Mouse (Mus musculus) hindbrain, embryonic 16.5 days (tissue): ENCODE results near the gene Mmaa. TPM values are rescaled to one million over a fixed set of nuclear protein-coding genes. Genes with fewer than 3 reads are reported as not detected.

ENCODE experiments used
- ATAC-seq: fragments of 200-750 bp; cut with Nextera tagmentation; 2 replicates; pipeline ENCODE4 v1.8.0; 2017; ENCODE audit warnings: moderate TSS enrichment, moderate library complexity
- H3K27ac ChIP-seq: fragments of 300-500 bp; sonication (generic); 2 replicates; pipeline ENCODE4 v1.5.1; 2014; ENCODE audit warnings: low read depth, mild to moderate bottlenecking, control low read depth, low read length, moderate library complexity
- H3K27me3 ChIP-seq: fragments of 300-500 bp; sonication (generic); replicated peaks from 2 replicates; pipeline ENCODE4 v1.6.1; 2014; ENCODE audit warnings: low read length; ENCODE audit not compliant: control insufficient read depth, insufficient read depth
- H3K36me3 ChIP-seq: fragments of 300-500 bp; sonication (generic); 2 replicates; pipeline ENCODE4 v1.6.1; 2014; ENCODE audit warnings: mild to moderate bottlenecking, low read length, moderate library complexity, mixed read lengths; ENCODE audit not compliant: control insufficient read depth, insufficient read depth
- H3K4me1 ChIP-seq: fragments of 300-500 bp; sonication (generic); 2 replicates; pipeline ENCODE4 v1.6.1; 2014; ENCODE audit warnings: low read depth, low read length; ENCODE audit not compliant: control insufficient read depth, insufficient read depth
- H3K4me2 ChIP-seq: fragments of 300-500 bp; sonication (generic); 2 replicates; pipeline ENCODE4 v1.6.1; 2014; ENCODE audit warnings: mild to moderate bottlenecking, low read length, control low read depth, moderate library complexity
- H3K4me3 ChIP-seq: fragments of 300-500 bp; sonication (generic); 2 replicates; pipeline ENCODE4 v1.5.1; 2014; ENCODE audit warnings: mild to moderate bottlenecking, low read length, control low read depth, moderate library complexity
- H3K9ac ChIP-seq: fragments of 300-500 bp; sonication (generic); 2 replicates; pipeline ENCODE4 v1.6.1; 2014; ENCODE audit warnings: low read depth, mild to moderate bottlenecking, control low read depth, low read length, moderate library complexity
- H3K9me3 ChIP-seq: fragments of 300-500 bp; sonication (generic); 2 replicates; pipeline ENCODE4 v1.6.1; 2014; ENCODE audit warnings: mild to moderate bottlenecking, low read length, moderate library complexity; ENCODE audit not compliant: control insufficient read depth
- WGBS: fragments of 180-500 bp; shearing (Covaris S2); extraction: QIAGEN DNeasy Blood & Tissue Kit; methylation state at CpG from one replicate; pipeline ENCODE4 v1.1.7; 2014; 5-methylcytosine and 5-hydroxymethylcytosine counted together
- polyA plus RNA-seq: library from polyadenylated mRNA; unstranded; fragments of >200 nt; fragmentation: Nextera tagmentation; extraction: Ambion mirVana; gene quantifications from 2 replicates; pipeline ENCODE4 v1.2.1, GENCODE M21; 2015

Mmaa gene
- polyA plus RNA-seq, 1 experiment from 2014 or later = 18.8 TPM

DNA sequence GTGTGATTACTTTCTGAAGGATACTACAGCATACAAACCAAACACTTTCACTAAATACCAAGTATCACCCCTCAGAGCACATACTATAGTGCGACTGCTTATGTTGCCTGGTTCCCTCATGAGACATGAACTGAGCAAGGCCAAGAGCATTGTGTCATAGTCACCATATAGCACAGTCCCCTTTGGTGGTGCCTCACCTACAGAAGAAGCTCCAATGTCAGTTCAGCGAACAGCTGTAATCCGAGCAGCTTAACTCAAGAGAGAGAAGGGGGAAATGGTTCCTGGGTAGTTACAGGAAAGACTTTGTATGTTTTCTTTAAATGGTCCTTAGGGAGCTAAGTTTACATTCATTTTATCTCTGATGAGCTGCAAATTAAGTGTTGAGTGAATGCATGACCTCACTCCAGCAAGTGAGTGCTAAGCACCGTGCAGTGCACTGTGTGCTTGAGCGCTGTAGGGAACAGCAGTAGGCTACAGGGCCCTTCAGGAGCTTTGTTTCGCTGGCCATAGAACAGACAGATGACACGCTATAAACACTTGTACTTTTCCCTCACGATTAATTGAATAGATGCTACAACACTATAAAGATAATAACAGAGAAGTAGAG lies 17.4 kb downstream of the Mmaa start:
- ATAC-seq = no peak
- Histone ChIP-seq H3K9ac (no peak overlapping the region), H3K4me3 (no peak overlapping the region), H3K27ac (no peak overlapping the region), H3K36me3 (peaks cover 20% of the 10 kb centered on the region), H3K4me1 (no peaks in the 10 kb centered on the region), H3K27me3 (no peaks in the 10 kb centered on the region), H3K4me2 (no peak overlapping the region), H3K9me3 (no peaks in the 10 kb centered on the region)
- 91% methylated on average over 8 of the region's 8 CpGs for WGBS

DNA sequence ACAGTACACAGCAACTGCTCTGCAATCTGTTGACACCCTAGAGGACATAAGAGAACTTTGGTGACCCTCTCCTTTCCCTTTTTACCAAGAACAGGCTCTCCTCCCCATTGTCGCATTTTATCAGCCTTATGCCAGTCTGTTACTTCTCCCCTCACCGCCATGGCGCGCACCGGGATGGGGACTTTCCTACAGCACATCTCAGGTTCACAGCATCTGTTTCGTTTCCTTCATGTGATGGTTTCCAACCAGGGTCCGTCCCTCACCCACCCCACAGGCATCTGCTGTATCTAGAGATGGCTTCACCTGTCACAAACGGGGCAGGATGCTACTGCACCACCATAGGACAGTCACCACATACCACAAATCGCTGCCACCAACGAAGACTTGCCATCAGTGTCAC lies 19.8 kb downstream of the Mmaa start:
- WGBS = 96% methylated on average over 10 of the region's 10 CpGs
- Histone ChIP-seq H3K27ac (no peak overlapping the region), H3K36me3 (peaks cover 20% of the 10 kb centered on the region)

DNA sequence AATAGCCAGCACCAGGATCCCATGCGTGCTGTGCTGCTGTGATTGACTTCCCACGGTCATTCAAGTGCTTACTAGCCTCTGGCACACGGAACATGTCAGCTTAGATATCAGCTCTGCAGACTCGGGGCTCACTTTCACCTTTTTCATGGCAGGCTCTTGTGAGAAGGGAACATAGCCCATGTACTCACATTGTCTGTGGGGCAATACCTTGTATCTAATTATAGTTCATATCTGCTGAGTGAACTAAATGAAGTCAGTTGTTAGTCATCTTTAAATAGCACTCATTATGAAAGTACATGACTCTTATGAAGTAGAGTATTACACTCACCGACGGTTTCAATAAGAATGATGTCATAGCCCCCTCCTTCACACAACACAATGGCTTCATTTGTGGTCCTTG lies 21.0 kb downstream of the Mmaa start:
- 93% methylated on average over 6 of the region's 6 CpGs for WGBS
- Histone ChIP-seq H3K27ac (no peak overlapping the region), H3K27me3 (no peaks in the 10 kb centered on the region), H3K4me1 (no peaks in the 10 kb centered on the region), H3K4me2 (no peak overlapping the region), H3K9me3 (no peaks in the 10 kb centered on the region), H3K4me3 (no peak overlapping the region), H3K36me3 (peaks cover 19% of the 10 kb centered on the region), H3K9ac (no peak overlapping the region)
- ATAC-seq = no peak

More for the DNA sequence above, 19.8 kb downstream of the Mmaa start:
- H3K9ac ChIP-seq = no peak overlapping the region
- H3K4me1 ChIP-seq = no peaks in the 10 kb centered on the region
- no peak overlapping the region for H3K4me3 ChIP-seq
- H3K4me2 ChIP-seq = no peak overlapping the region
- ATAC-seq = no peak
- H3K27me3 ChIP-seq = no peaks in the 10 kb centered on the region
- H3K9me3 ChIP-seq = no peaks in the 10 kb centered on the region

DNA sequence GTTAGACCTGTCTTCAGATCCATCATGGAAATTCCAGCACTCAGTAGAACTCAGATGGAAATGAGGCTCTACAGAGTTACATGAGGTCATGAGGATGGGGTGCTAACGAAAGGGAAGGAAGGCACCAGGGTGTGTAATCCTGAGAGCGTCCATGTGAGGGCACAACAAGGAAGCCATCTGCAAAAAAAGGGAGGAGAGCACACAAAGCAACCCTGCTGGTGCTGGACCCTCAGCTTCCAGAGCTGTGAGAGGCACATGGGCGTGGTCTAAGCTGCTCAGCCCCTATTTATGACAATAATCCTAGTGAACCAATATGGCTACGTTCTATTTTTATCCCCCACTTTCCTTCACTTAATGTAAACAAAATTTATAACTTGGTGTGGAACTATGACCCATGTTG lies 22.1 kb downstream of the Mmaa start:
- Histone ChIP-seq H3K36me3 (peaks cover 22% of the 10 kb centered on the region), H3K4me2 (no peak overlapping the region), H3K4me3 (no peak overlapping the region), H3K9ac (no peak overlapping the region), H3K9me3 (no peaks in the 10 kb centered on the region), H3K27me3 (no peaks in the 10 kb centered on the region), H3K4me1 (no peaks in the 10 kb centered on the region), H3K27ac (no peak overlapping the region)
- ATAC-seq = no peak
- 81% methylated on average over 4 of the region's 4 CpGs for WGBS

DNA sequence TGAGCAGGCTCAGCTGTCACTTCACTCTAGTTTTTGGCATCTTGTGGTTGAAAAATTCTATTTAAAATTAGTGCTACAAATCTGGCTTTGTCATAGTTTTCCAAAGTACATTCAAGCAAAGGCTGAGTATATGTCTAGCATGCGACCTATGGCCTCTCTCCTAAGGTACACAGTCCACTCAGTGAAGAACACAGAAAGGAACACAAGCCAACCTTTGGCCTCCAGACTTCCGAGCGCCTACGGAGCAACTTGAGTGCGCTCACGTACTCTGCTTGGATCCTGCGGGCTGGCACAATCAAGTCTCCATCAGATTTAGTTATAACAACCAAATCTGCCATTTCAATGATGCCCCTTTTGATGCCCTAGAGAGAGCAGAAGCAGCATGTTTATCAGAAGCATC lies 25.8 kb downstream of the Mmaa start:
- no peak for ATAC-seq
- H3K27me3 ChIP-seq = no peaks in the 10 kb centered on the region
- no peaks in the 10 kb centered on the region for H3K4me1 ChIP-seq
- H3K27ac ChIP-seq = no peak overlapping the region
- peaks cover 27% of the 10 kb centered on the region for H3K36me3 ChIP-seq
- 98% methylated on average over 7 of the region's 7 CpGs for WGBS
- H3K4me3 ChIP-seq = no peak overlapping the region
- no peak overlapping the region for H3K9ac ChIP-seq
- no peaks in the 10 kb centered on the region for H3K9me3 ChIP-seq
- no peak overlapping the region for H3K4me2 ChIP-seq

DNA sequence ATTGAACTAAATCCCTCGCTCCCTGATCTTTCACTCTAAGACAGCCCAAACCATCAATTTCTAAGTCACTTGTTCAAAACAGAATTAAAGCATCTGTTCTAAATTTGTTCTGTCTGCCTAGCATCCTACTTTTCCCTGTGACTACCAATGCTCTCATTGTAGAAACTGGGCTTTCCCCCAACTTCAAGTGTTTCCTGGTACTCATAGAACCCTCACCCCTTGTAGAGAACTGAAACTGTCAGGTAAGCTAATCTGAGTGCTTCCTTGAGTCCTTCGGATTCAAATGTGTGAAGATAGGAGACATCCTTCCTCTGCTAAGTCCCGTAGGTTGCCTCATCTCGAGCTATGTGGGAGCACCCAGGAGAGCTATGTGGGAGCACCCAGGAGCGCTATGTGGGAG lies 32.8 kb downstream of the Mmaa start:
- WGBS = 93% methylated on average over 5 of the region's 5 CpGs
- H3K9me3 ChIP-seq = no peaks in the 10 kb centered on the region
- H3K27ac ChIP-seq = no peak overlapping the region
- H3K36me3 ChIP-seq = peaks cover under 1% of the 10 kb centered on the region; the same call in 1 of the 2 replicates
- H3K4me2 ChIP-seq = no peak overlapping the region
- no peak overlapping the region for H3K9ac ChIP-seq
- no peaks in the 10 kb centered on the region for H3K27me3 ChIP-seq
- no peak for ATAC-seq
- no peak overlapping the region for H3K4me3 ChIP-seq
- no peaks in the 10 kb centered on the region for H3K4me1 ChIP-seq

DNA sequence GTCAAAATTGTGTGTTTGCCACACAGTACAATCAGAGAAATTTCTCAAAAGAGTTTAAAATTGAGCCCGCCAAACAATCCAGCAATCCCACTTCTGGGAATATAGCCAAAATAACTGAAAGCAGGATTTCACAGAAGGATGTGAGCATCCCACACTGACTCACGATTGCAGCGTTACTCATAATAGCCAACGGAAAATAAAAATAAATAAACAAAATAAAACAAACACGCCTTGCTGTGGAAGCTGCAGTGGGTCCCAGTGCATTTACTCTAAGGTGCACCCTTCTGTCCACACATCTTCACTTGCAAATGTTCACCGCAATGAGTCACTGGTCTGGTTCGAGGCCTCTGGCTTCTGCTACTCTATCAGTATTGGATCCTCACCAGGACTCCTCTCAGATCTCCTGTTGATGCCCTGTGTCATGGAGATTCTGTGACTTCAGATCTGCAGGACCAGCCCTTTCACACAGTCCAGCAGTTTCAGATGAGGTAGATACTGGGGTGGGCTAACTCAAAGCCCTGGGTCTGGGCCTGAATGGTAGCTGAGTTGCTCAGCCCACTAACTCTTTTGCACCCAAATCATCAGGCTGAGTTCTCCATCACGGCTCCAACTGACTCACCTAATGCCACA lies 38.5 kb downstream of the Mmaa start:
- no peak overlapping the region for H3K4me3 ChIP-seq
- WGBS = 68% methylated on average over 8 of the region's 8 CpGs
- H3K4me2 ChIP-seq = no peak overlapping the region
- no peaks in the 10 kb centered on the region for H3K4me1 ChIP-seq
- no peaks in the 10 kb centered on the region for H3K36me3 ChIP-seq
- no peak overlapping the region for H3K9ac ChIP-seq
- ATAC-seq = no peak
- no peaks in the 10 kb centered on the region for H3K27me3 ChIP-seq
- H3K9me3 ChIP-seq = no peaks in the 10 kb centered on the region
- H3K27ac ChIP-seq = no peak overlapping the region

DNA sequence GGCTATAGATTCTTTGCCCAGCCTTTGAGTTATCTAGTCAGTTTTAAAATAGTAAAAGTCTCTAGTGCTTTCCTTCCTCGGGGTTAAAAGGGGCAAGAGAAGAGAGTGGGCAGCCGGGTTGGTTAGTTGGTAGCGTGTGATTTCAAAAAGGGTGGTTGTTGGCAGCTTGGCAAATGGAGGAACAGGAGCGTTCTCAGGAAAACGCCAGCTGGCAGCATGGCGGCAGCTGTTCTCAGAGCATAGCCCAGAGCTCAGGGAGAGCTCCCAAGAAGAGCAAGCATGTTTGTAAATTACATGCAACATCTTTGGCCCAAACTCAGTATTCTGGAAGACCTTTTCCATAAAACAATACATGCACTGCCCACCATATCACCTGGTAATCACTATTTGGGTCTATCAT lies 41.0 kb downstream of the Mmaa start:
- 78% methylated on average over 6 of the region's 6 CpGs for WGBS
- Histone ChIP-seq H3K27me3 (no peaks in the 10 kb centered on the region), H3K27ac (no peak overlapping the region), H3K4me2 (no peak overlapping the region), H3K4me1 (no peaks in the 10 kb centered on the region), H3K9ac (no peak overlapping the region), H3K9me3 (no peaks in the 10 kb centered on the region), H3K36me3 (no peaks in the 10 kb centered on the region), H3K4me3 (no peak overlapping the region)
- ATAC-seq = peak; percentile 37; the same call in 1 of the 2 replicates

DNA sequence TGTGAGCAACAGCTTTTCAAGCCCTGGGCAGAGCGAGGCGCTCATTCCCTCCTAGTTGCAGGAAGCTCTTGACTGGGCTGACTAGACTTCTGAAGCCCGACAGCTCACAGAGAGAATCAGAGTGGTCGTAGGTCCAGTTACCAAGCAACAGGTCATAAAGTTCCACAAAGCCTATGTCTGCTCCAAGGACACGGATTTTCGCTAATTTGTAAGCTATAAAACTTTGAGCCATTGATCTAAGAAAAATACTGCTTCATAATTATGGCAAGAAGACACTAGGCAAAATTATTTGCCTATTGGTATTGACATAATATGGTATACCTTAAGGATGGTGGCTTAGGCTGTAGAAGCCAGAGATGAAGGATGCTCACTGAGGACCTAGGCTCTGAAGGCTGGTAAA lies 46.3 kb downstream of the Mmaa start, which contains the start of gene 1700011L22Rik:
1700011L22Rik (minus strand) TSS at position 101 of the 400 bp plus-strand sequence.
- Histone ChIP-seq H3K4me1 (no peaks in the 10 kb centered on the region), H3K9me3 (no peaks in the 10 kb centered on the region), H3K4me2 (no peak within 1 kb of the TSS), H3K4me3 (no peak within 1 kb of the TSS), H3K27ac (no peak within 1 kb of the TSS), H3K27me3 (no peaks in the 10 kb centered on the region), H3K9ac (no peak within 1 kb of the TSS), H3K36me3 (no peaks in the 10 kb centered on the region)
- WGBS = 90% methylated on average over 6 of the region's 6 CpGs
- no peak for ATAC-seq
